Mouse (Mus musculus): Measurements from ENCODE around the gene Adcy1.
A peak's percentile ranks its signal among the peaks of the same experiment; 100 is the strongest.
"Not testable (repeated sequence)": the region's sequence is repeated elsewhere in the genome, so short reads cannot be mapped to it uniquely, and the experiment has no call there.

Gene Adcy1

GRCm38 (mm10) chr11:7192710-7193109, 129.4 kb downstream of the Adcy1 start:
- DNase-seq: no peak

GRCm38 (mm10) chr11:7193134-7193533, 129.8 kb downstream of the Adcy1 start:
- DNase-seq: no peak

GRCm38 (mm10) chr11:7194432-7195311, 131.4 kb downstream of the Adcy1 start:
- no peak for DNase-seq

GRCm38 (mm10) chr11:7195312-7195685, 132.0 kb downstream of the Adcy1 start:
- DNase-seq: no peak

GRCm38 (mm10) chr11:7197491-7197941, 134.2 kb downstream of the Adcy1 start, which contains the start of gene Igfbp1:
Gene Igfbp1, plus strand, starts transcription at chr11:7197782.
- peak; percentile 72 to 84 for DNase-seq

GRCm38 (mm10) chr11:7198006-7198405, 134.7 kb downstream of the Adcy1 start:
- DNase-seq: peak in 1 of 2 experiments; percentile 45

GRCm38 (mm10) chr11:7198481-7199256, 135.4 kb downstream of the Adcy1 start:
- DNase-seq: no peak

GRCm38 (mm10) chr11:7199736-7200392, 136.6 kb downstream of the Adcy1 start:
- DNase-seq: peak; percentile 68 to 69

GRCm38 (mm10) chr11:7200393-7200783, 137.1 kb downstream of the Adcy1 start:
- no peak for DNase-seq

- no peak for DNase-seq
These were observed 138.9 kb downstream of the Adcy1 start for GRCm38 (mm10) chr11:7202206-7202605.

GRCm38 (mm10) chr11:7203846-7204245, 140.6 kb downstream of the Adcy1 start:
- no peak for DNase-seq

- peak; percentile 87 to 90 for DNase-seq
These were observed 147.1 kb downstream of the Adcy1 start for GRCm38 (mm10) chr11:7210343-7210742.

GRCm38 (mm10) chr11:7211211-7211610, 147.9 kb downstream of the Adcy1 start:
- peak; percentile 42 to 63 for DNase-seq

- DNase-seq: peak in 1 of 2 experiments; percentile 27
These were observed 149.0 kb downstream of the Adcy1 start for GRCm38 (mm10) chr11:7212126-7212798.

GRCm38 (mm10) chr11:7213161-7213500, 149.8 kb downstream of the Adcy1 start:
- no peak for DNase-seq

GRCm38 (mm10) chr11:7213501-7214341, 150.4 kb downstream of the Adcy1 start, which contains the start of gene Igfbp3:
Gene Igfbp3, minus strand, starts transcription at chr11:7213923.
- DNase-seq: peak; percentile 74 to 84

- no peak for DNase-seq
These were observed 151.0 kb downstream of the Adcy1 start for GRCm38 (mm10) chr11:7214342-7214660.

GRCm38 (mm10) chr11:7214761-7215160, 151.5 kb downstream of the Adcy1 start:
- peak; percentile 78 to 84 for DNase-seq

- DNase-seq: peak; percentile 88 to 89
These were observed 152.4 kb downstream of the Adcy1 start for GRCm38 (mm10) chr11:7215703-7216102.

- not testable (repeated sequence) for DNase-seq
These were observed 158.5 kb downstream of the Adcy1 start for GRCm38 (mm10) chr11:7221826-7222225.

GRCm38 (mm10) chr11:7226200-7226599, 162.9 kb downstream of the Adcy1 start:
- DNase-seq: no peak

All from kidney, postnatal 4 days (tissue).